Mouse (Mus musculus) R1 (cell line): ENCODE measurements around the gene Gm13090.

Source experiments
- DNase-seq: peaks from one replicate; pipeline ENCODE4 v3.0.0-alpha.2; 2018; ENCODE audit warnings: low read depth, low spot score

Gm13090 gene

GRCm38 (mm10) chr4:151096334-151097103 lies 7.1 kb downstream of the Gm13090 start:
- no peak for DNase-seq

DNA sequence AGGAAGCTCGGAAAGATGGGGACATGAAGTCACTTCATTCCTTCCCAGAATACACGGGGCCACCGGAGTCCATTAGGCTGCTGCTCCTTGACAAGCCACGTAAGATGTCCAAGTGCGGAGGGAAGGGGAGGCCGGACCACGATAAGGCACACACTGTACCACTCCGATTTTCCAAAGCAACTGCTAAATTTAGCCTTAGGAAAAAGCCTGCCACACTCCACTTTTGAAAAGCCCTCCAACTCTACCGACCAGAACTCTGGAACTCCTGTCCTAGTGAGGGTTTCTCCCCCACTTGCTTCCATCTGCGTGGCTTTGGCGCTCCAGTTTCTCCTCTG lies 7.7 kb downstream of the Gm13090 start:
- no peak for DNase-seq

DNA sequence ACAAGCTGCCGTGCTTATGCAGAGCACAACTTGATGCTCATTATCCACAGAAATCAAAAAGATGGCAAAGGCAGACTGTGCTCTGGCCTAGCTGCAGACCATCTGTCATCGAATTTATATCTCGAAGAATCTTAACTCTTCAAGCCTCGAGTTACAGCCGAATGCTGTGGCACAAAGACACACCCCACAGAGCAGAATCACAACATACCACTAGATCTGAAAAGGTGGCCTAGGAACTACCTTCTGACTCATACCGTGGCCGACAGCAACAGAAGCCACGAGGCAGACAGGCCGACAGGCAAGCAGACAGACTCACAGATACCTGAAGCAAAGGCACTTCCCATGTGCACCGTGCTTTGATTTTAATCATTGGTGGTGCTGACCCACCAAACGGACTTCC lies 14.3 kb downstream of the Gm13090 start:
- DNase-seq, result no peak

DNA sequence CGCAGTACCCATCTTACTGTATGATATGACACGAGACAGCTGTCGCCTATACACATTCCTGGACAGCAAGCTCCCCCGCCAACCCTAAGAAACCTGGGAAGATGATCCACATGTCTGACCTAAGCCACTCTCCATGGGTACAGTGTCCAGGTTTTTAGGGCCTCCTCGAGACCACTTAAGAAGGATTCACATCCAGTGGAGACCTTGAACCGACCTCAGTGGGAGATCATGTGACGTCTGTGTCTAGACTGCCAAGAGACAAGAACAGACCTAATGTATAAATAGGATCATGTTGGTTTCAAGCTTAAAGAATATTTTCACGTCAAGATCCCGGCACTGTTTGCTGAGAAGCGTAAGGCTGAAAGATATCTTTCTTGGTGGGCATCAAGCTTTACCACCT lies 14.8 kb downstream of the Gm13090 start:
- DNase-seq, result no peak

GRCm38 (mm10) chr4:151105886-151106285 lies 16.5 kb downstream of the Gm13090 start:
- no peak for DNase-seq

DNA sequence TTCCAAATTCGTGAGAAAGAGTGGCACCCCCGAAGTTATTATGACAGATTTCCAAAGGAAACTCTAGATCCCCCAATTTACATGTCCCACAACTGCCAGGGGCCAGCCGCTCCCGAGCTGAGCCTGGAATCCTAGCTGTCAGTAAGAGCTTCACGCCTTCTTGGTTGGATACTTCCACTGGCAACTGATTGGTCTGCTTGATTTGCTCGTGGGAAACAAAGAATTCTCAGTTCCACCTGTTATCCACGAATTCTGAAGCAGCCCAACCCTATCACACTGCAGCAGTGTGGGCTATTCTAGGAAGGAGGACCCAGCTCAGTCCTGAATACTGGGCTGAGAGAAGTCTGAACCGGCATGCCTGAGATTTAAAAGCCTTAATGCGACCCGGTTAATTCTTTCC lies 17.1 kb downstream of the Gm13090 start:
- no peak for DNase-seq

DNA sequence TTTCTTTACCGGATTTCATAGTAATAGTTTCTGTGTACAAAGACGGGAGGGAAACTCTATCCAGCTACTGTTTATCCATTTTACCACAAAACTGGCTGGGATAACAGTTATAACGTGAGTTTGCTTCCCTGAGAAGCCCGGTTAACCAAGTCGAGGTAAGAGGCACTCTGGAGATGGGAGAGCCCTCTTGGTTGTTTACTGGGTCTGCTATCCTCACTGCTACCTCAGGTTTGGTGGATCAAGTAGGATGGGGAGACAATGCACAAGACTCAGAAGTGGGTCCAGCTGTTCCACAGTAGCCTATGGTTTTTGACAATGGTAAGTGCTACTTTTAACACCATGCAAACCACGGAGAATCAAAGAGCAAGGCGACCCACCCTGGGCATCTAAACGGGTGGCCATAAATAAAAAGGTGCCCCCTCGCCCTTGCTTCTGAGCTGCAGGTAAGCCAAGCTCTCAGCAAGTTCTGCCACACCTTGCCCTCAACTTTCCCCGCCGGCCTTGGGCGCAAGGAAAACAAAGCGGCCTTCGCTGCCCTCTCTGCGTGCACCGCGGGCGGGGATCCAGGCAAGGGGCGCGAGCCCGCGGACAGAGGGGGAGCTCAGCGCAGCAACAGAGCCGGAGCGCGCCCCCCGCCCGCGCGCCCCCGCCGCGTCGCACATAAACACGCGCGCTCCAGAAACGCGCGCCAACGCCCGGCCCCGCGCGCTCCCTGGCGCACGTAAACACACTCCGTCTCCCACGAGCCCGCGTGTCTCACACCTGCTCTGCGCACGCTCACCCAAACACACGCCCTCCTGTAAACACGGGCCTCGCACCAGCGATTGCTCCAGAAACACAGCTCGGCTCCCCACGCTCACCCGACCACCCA lies 18.0 kb downstream of the Gm13090 start:
- DNase-seq, result peak; percentile 38

DNA sequence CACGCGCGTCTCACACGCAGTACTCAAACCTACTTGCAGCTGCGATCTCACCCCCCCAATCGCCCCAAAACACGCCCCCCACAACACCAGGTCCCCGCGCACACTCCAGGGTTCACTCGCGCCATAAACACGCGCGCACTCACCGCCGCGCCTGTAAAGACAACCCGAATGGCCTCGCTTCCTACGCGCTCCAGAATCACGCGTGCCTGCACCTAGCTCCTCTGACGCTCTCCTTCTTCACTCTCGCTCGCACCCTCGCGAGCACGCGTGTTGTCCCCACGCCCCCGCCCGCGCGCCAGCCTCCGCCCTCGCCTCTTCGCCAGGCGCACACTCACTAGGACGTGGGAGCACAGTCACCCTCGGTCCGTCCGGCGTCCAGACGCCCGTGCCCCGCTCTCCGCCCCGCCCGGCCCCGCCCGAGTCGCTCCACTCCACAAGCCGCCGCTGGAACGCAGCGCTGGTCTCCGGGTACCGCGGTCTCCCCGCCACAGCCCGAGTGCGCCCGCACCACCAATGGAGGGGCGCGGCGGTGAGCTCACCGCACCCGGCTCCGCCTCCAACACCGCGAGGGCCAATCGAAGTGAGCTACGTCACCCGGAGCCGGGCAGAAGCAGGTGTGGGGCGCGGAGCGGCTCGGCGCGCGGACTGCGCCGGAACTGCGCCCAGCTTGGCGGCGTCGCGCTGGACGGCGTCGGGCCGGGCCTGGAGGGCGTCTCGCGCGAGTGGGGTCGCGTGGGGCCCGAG lies 18.8 kb downstream of the Gm13090 start:
- peak; percentile 89 for DNase-seq

- DNase-seq, result no peak
These were observed 19.5 kb downstream of the Gm13090 start for GRCm38 (mm10) chr4:151108834-151109241.

DNA sequence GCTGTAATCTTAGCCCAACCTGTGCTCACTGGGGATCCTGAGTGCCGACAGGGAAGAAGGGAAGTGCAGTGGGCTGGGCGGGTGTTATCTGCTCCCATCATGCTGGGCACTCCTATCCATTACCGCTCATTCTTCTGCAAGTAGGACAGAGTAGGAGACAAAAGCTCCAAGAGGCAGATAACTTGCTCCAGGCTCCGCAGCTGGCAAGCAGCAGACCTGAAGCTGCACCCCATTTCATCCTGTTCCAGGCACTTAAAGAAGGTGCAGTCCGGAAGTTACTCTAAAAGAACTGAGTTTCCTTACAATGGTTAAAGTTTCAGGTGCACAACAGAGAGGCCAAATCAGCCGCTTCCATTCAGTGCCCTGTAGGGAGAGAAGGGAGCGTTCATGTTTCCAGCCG lies 21.9 kb downstream of the Gm13090 start:
- peak; percentile 70 for DNase-seq

DNA sequence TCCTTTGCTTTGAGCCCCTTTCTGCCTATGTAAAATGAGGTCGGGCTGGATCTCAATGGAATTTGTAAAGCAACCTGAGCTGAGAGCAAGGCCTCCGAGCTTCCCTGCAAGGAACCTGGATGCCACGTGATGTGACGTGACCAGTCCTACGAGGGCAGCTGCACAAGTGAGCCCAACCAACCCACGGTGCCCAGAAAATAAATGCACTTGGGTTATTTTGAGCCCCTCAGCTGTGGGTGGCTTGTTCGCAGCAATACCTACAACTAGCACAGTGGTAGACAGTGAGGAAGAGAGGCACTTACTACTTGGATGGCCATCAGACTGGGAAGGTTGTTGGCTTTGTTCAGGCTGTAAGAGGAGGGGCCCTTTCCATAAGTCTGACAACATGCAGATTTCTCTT lies 25.2 kb downstream of the Gm13090 start:
- DNase-seq, result no peak

DNA sequence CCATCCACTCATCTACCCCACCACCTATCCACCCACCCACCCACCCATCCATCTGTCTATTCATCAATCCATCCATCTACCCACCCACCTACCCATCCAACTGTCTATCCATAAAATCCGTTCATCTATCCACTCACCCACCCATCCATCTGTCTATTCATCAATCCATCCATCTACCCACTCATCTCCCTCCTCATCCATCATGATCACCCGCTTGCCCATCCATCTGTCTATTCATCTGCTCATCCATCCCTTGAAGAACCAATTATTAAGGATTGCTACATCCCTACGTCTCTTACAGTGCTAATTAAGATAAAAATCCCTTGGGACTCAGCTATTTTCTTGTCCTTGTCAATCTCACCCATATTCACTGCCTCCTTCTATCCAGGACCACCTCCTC lies 29.5 kb downstream of the Gm13090 start:
- no peak for DNase-seq

GRCm38 (mm10) chr4:151127636-151128548 lies 38.5 kb downstream of the Gm13090 start:
- no peak for DNase-seq

GRCm38 (mm10) chr4:151128641-151129541 lies 39.5 kb downstream of the Gm13090 start:
- DNase-seq, result peak; percentile 84

DNA sequence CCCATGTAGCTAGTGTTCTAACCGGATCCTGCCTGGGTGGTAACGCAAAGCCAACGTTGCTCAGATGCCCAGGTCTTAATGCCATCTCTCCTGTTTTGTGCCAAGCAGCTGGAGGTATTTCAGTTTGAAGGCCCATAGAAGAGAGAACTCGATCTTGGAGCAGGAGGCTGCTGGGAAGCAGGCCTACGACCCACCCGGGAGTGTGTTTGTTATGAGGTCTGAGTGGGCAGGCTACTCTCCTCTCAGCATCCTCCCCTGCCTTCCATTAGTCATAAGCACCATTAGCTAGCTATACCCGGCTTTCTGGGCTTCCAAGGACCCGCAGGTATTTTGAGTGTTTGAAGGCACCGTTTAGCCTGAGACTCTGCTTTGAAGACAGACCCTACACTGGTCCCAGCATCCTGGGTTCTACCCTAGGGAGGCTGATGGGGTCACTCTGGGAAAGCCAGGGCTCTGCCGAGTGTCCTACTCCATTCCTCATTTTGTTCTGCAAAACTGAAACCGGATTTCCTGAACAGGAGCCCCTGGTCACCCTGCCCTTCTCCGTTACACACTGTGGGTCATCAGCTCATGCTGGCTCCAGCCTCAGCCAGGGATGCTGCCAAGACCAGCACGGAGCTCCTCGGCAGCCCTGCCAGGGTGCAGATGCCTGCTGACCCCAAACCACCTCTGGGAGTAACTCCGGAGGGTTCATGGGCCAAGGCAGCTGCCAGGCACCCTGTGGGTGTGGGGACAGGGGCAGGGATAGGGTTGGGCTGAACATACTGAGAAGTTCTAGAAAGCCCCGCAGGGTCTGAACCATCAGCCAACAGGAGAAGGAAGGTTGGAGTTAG lies 40.6 kb downstream of the Gm13090 start:
- DNase-seq, result no peak

DNA sequence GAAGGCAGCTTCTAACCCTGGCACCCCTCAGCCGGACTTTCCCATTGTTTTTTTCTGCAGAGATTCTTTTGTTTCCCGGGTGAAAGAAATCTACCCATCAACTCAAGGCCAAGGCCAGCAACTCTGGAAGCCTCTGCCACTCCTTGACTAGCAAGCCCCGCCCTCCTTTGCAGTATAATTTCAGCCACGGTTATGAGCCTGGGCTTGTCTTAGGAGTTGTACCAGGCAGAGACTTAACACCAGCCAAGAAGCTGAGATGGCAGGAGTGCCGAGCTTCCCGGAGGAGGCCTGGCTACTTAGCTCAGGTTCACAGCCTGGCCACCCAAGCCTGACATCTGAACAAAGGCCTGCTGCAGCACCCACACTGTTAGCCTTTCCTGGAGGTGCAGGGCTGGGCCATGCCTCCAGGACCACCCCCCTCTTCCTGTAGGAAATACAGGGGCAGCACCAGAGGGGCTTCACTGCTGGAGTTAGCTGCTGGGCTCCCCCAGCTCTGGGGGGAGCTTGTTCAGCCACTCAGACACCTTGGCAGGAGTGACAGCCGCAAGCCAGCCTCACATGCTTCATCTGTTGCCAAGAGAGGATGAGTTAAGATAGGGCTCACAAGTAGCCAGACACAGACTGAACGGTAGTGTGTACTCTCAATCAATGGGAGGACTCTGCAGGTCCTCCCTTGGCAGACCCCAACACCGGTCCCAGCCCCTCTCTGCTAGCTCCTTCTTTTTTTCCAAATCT lies 41.6 kb downstream of the Gm13090 start:
- DNase-seq, result no peak

- no peak for DNase-seq
These were observed 43.1 kb downstream of the Gm13090 start for GRCm38 (mm10) chr4:151132493-151132892.

- peak; percentile 36 for DNase-seq
These were observed 44.4 kb downstream of the Gm13090 start for GRCm38 (mm10) chr4:151133760-151134159.

- no peak for DNase-seq
These were observed 46.1 kb downstream of the Gm13090 start for GRCm38 (mm10) chr4:151135491-151135890.
